Mouse (Mus musculus): ENCODE measurements around the gene Mtmr12. TPM values are rescaled to one million over a fixed set of nuclear protein-coding genes. Genes with fewer than 3 reads are reported as not detected.
A peak's percentile ranks its signal among the peaks of the same experiment; 100 is the strongest.

Mtmr12 gene
- polyA plus RNA-seq, 1 experiment: 14.4 TPM

GRCm38 (mm10) chr15:12263056-12263455 lies 58.2 kb downstream of the Mtmr12 start:
- TF ChIP-seq POLR2A (IDR thresholded peaks at IDR 0.05; ENCODE audit: borderline replicate concordance, extremely low read depth, insufficient read depth, insufficient read length, poor library complexity, severe bottlenecking): no peak
- no peak for TF ChIP-seq CTCF (IDR thresholded peaks at IDR 0.05; ENCODE audit: borderline replicate concordance, extremely low read depth, insufficient read depth, insufficient read length)
- DNase-seq (ENCODE audit: low read depth): no peak

GRCm38 (mm10) chr15:12266460-12266859 lies 61.6 kb downstream of the Mtmr12 start:
- TF ChIP-seq CTCF (IDR thresholded peaks at IDR 0.05; ENCODE audit: borderline replicate concordance, extremely low read depth, insufficient read depth, insufficient read length) (no peak), POLR2A (IDR thresholded peaks at IDR 0.05; ENCODE audit: borderline replicate concordance, extremely low read depth, insufficient read depth, insufficient read length, poor library complexity, severe bottlenecking) (no peak)
- no peak for DNase-seq (ENCODE audit: low read depth)

- TF ChIP-seq POLR2A (IDR thresholded peaks at IDR 0.05; ENCODE audit: borderline replicate concordance, extremely low read depth, insufficient read depth, insufficient read length, poor library complexity, severe bottlenecking) (no peak), CTCF (IDR thresholded peaks at IDR 0.05; ENCODE audit: borderline replicate concordance, extremely low read depth, insufficient read depth, insufficient read length) (peak; percentile 76)
- DNase-seq (ENCODE audit: low read depth): peak; percentile 81
Observed at GRCm38 (mm10) chr15:12268021-12268420, 63.2 kb downstream of the Mtmr12 start.

GRCm38 (mm10) chr15:12271340-12271739 lies 66.5 kb downstream of the Mtmr12 start:
- DNase-seq (ENCODE audit: low read depth): no peak
- TF ChIP-seq POLR2A (IDR thresholded peaks at IDR 0.05; ENCODE audit: borderline replicate concordance, extremely low read depth, insufficient read depth, insufficient read length, poor library complexity, severe bottlenecking): no peak
- no peak for TF ChIP-seq CTCF (IDR thresholded peaks at IDR 0.05; ENCODE audit: borderline replicate concordance, extremely low read depth, insufficient read depth, insufficient read length)

- TF ChIP-seq CTCF (IDR thresholded peaks at IDR 0.05; ENCODE audit: borderline replicate concordance, extremely low read depth, insufficient read depth, insufficient read length) (no peak), POLR2A (IDR thresholded peaks at IDR 0.05; ENCODE audit: borderline replicate concordance, extremely low read depth, insufficient read depth, insufficient read length, poor library complexity, severe bottlenecking) (no peak)
- no peak for DNase-seq (ENCODE audit: low read depth)
Observed at GRCm38 (mm10) chr15:12273325-12274052, 68.7 kb downstream of the Mtmr12 start.

- TF ChIP-seq POLR2A (IDR thresholded peaks at IDR 0.05; ENCODE audit: borderline replicate concordance, extremely low read depth, insufficient read depth, insufficient read length, poor library complexity, severe bottlenecking): no peak
- 0 out of 2 replicates have a peak, but pooled peaks have one; percentile 16 for TF ChIP-seq CTCF (IDR thresholded peaks at IDR 0.05; ENCODE audit: borderline replicate concordance, extremely low read depth, insufficient read depth, insufficient read length)
- DNase-seq (ENCODE audit: low read depth): peak; percentile 44
Observed at GRCm38 (mm10) chr15:12274053-12274769, 69.4 kb downstream of the Mtmr12 start.

- no peak for DNase-seq (ENCODE audit: low read depth)
- TF ChIP-seq CTCF (IDR thresholded peaks at IDR 0.05; ENCODE audit: borderline replicate concordance, extremely low read depth, insufficient read depth, insufficient read length) (no peak), POLR2A (IDR thresholded peaks at IDR 0.05; ENCODE audit: borderline replicate concordance, extremely low read depth, insufficient read depth, insufficient read length, poor library complexity, severe bottlenecking) (no peak)
Observed at GRCm38 (mm10) chr15:12275091-12275623, 70.3 kb downstream of the Mtmr12 start.

GRCm38 (mm10) chr15:12279816-12280215 lies 75.0 kb downstream of the Mtmr12 start:
- DNase-seq (ENCODE audit: low read depth): no peak

GRCm38 (mm10) chr15:12284794-12285534 lies 80.1 kb downstream of the Mtmr12 start:
- TF ChIP-seq CTCF (IDR thresholded peaks at IDR 0.05; ENCODE audit: borderline replicate concordance, extremely low read depth, insufficient read depth, insufficient read length) (no peak), POLR2A (IDR thresholded peaks at IDR 0.05; ENCODE audit: borderline replicate concordance, extremely low read depth, insufficient read depth, insufficient read length, poor library complexity, severe bottlenecking) (no peak)
- no peak for DNase-seq (ENCODE audit: low read depth)

More at GRCm38 (mm10) chr15:12279816-12280215, 75.0 kb downstream of the Mtmr12 start:
- no peak for TF ChIP-seq POLR2A (IDR thresholded peaks at IDR 0.05; ENCODE audit: borderline replicate concordance, extremely low read depth, insufficient read depth, insufficient read length, poor library complexity, severe bottlenecking)

GRCm38 (mm10) chr15:12285535-12285809 lies 80.6 kb downstream of the Mtmr12 start:
- no peak for DNase-seq (ENCODE audit: low read depth)

GRCm38 (mm10) chr15:12290330-12290729 lies 85.5 kb downstream of the Mtmr12 start:
- TF ChIP-seq POLR2A (IDR thresholded peaks at IDR 0.05; ENCODE audit: borderline replicate concordance, extremely low read depth, insufficient read depth, insufficient read length, poor library complexity, severe bottlenecking) (no peak), CTCF (IDR thresholded peaks at IDR 0.05; ENCODE audit: borderline replicate concordance, extremely low read depth, insufficient read depth, insufficient read length) (no peak)
- DNase-seq (ENCODE audit: low read depth): no peak

More at GRCm38 (mm10) chr15:12285535-12285809, 80.6 kb downstream of the Mtmr12 start:
- TF ChIP-seq CTCF (IDR thresholded peaks at IDR 0.05; ENCODE audit: borderline replicate concordance, extremely low read depth, insufficient read depth, insufficient read length) (no peak), POLR2A (IDR thresholded peaks at IDR 0.05; ENCODE audit: borderline replicate concordance, extremely low read depth, insufficient read depth, insufficient read length, poor library complexity, severe bottlenecking) (no peak)
